Comparison of ENCODE assay signal across 16 mouse cellular contexts in the genomic region with DNA sequence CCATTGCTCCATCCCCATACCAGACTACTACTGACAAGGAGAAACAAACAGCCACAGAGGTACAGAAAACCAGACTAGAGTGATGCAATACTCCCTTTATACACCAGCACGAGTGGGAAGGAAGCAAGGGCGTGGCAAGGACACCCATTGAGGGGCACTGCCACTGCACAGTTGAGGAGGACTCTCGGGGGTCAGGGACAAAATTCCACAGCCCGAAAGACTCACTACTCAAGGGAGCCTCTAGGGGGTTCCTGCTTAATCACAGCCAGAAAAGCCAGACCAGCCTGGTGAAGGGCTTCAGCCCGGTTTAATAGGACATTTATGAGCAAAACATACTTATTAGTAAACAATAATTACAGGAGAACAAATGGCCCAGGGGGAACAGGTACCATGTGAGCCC.
DNase-seq lines count a peak whose midpoint lies in the region; ATAC-seq and TF ChIP-seq lines count a peak whose summit lies in the region.
"Had no signal": no experiment of that assay in that cellular context is flagged by ENCODE, and none has a peak within 500 bp of the region (broad histone marks: within the 10 kb centered on the region; RNA-seq: fewer than 3 reads in every experiment).

No protein-coding gene starts in this region.

- H3K4me3 ChIP-seq in heart, adult 2 months = no peak overlapping the region
- H3K4me3 ChIP-seq in lung, postnatal 0 days (ENCODE audit: low read depth, low read length) = no peak overlapping the region
- no peak overlapping the region for H3K4me3 ChIP-seq in lung, adult 2 months (replicated peaks; ENCODE audit: extremely low read depth, low read depth, low read length)
- H3K4me3 ChIP-seq: embryonic facial prominence, embryonic 15.5 days; liver, embryonic 12.5 days; neural tube, embryonic 12.5 days had no signal

- WGBS in heart, adult 2 months = 35% methylated on average over 5 of the region's 5 CpGs
- 17% methylated on average over 5 of the region's 5 CpGs for WGBS in lung, postnatal 0 days
- WGBS in lung, adult 2 months = 33% methylated on average over 5 of the region's 5 CpGs

- peaks cover 1% of the 10 kb centered on the region for H3K4me1 ChIP-seq in heart, adult 2 months (ENCODE audit: control insufficient read depth, insufficient read depth, low read length)
- H3K4me1 ChIP-seq in lung, postnatal 0 days (ENCODE audit: insufficient read depth, low read depth, low read length) = peaks cover 4% of the 10 kb centered on the region; the same call in 1 of the 2 replicates
- peaks cover 5% of the 10 kb centered on the region; the same call in 1 of the 2 replicates for H3K4me1 ChIP-seq in lung, adult 2 months (ENCODE audit: control insufficient read depth, insufficient read depth, low read length)

- DNase-seq in heart, adult 2 months = no peak
- no peak for DNase-seq in heart, adult 8-10 months (ENCODE audit: low spot score)
- DNase-seq in lung, postnatal 0 days (ENCODE audit: low spot score) = peak; percentile 54
- no peak for DNase-seq in lung, adult 2 months
- peak; percentile 59 for DNase-seq in forelimb bud, embryonic 11.5 days (ENCODE audit: low read depth, low spot score)
- peak; percentile 53 for DNase-seq in retina, embryonic 14.5 days (ENCODE audit: low spot score)
- no peak for DNase-seq in MN1 (ENCODE audit: low spot score)
- no peak for DNase-seq in thymus, postnatal 0 days (ENCODE audit: low spot score)
- DNase-seq: cerebellum, adult 8-10 months; heart, adult 18-20 months; heart, postnatal 4 days; kidney, adult 2 months had no signal

- peak; percentile 24; the same call in 1 of the 2 replicates for TF ChIP-seq CTCF in heart, adult 2 months (IDR thresholded peaks at IDR 0.05)
- TF ChIP-seq CTCF in lung, postnatal 0 days (IDR thresholded peaks at IDR 0.05) = peak; percentile 49
- no peak for TF ChIP-seq CTCF in lung, adult 2 months (IDR thresholded peaks at IDR 0.05; ENCODE audit: insufficient read depth, low read length)

- ATAC-seq in lung, postnatal 0 days = 0 out of 2 replicates have a peak, but pooled peaks have one; percentile 3
- ATAC-seq: liver, embryonic 12.5 days had no signal

- no peaks in the 10 kb centered on the region for H3K27me3 ChIP-seq in heart, adult 2 months (ENCODE audit: control insufficient read depth, insufficient read depth, low read length)
- no peaks in the 10 kb centered on the region for H3K27me3 ChIP-seq in lung, postnatal 0 days (replicated peaks; ENCODE audit: insufficient read depth, low read length)
- H3K27me3 ChIP-seq: liver, embryonic 12.5 days; neural tube, embryonic 12.5 days had no signal

- no peak for TF ChIP-seq EP300 in heart, adult 2 months (IDR thresholded peaks at IDR 0.05; ENCODE audit: insufficient read depth, low read depth, low read length)
- no peak for TF ChIP-seq EP300 in lung, postnatal 0 days (IDR thresholded peaks at IDR 0.05)

- no peak for TF ChIP-seq POLR2A in heart, adult 2 months (IDR thresholded peaks at IDR 0.05; ENCODE audit: insufficient read depth, low read depth, low read length)
- no peak for TF ChIP-seq POLR2A in lung, adult 2 months (IDR thresholded peaks at IDR 0.05; ENCODE audit: borderline replicate concordance, extremely low read depth, low read depth, low read length)

- H3K27ac ChIP-seq in heart, adult 2 months = no peak overlapping the region
- no peak overlapping the region for H3K27ac ChIP-seq in lung, postnatal 0 days (ENCODE audit: low read length)
- H3K27ac ChIP-seq: liver, embryonic 12.5 days; neural tube, embryonic 12.5 days had no signal

- H3K36me3 ChIP-seq in heart, adult 2 months (ENCODE audit: control insufficient read depth, insufficient read depth, low read length) = no peaks in the 10 kb centered on the region
- no peaks in the 10 kb centered on the region for H3K36me3 ChIP-seq in lung, postnatal 0 days (ENCODE audit: insufficient read depth, low read length)
- H3K36me3 ChIP-seq: embryonic facial prominence, embryonic 15.5 days; liver, embryonic 12.5 days; neural tube, embryonic 12.5 days had no signal

- no peaks in the 10 kb centered on the region for H3K79me2 ChIP-seq in heart, adult 2 months (replicated peaks; ENCODE audit: control insufficient read depth, insufficient read depth, low read length)

- H3K4me2 ChIP-seq in lung, postnatal 0 days (replicated peaks; ENCODE audit: low read depth, low read length) = no peak overlapping the region
- H3K4me2 ChIP-seq: embryonic facial prominence, embryonic 15.5 days; liver, embryonic 12.5 days; midbrain, embryonic 11.5 days; neural tube, embryonic 12.5 days had no signal

- intact Hi-C loops in heart, adult 2 months (cut with DNase I) = no loop called here

- H3K9ac ChIP-seq in heart, adult 2 months (ENCODE audit: low read depth, low read length) = no peak overlapping the region
- no peak overlapping the region for H3K9ac ChIP-seq in lung, postnatal 0 days (replicated peaks; ENCODE audit: low read depth)
- H3K9ac ChIP-seq: embryonic facial prominence, embryonic 15.5 days; liver, embryonic 12.5 days; neural tube, embryonic 12.5 days had no signal

- H3K9me3 ChIP-seq in lung, postnatal 0 days (ENCODE audit: low read length) = no peaks in the 10 kb centered on the region
- H3K9me3 ChIP-seq: embryonic facial prominence, embryonic 15.5 days; liver, embryonic 12.5 days; neural tube, embryonic 12.5 days had no signal

Comparison
In these comparisons a context has a peak if more than half of its experiments do, and no peak if none do; other contexts are left out.
1. DNase-seq: peak in lung, postnatal 0 days (single experiment), forelimb bud, embryonic 11.5 days (single experiment) and retina, embryonic 14.5 days (single experiment); none in heart, adult 2 months (0 of 2), heart, adult 8-10 months (single experiment), lung, adult 2 months (single experiment), MN1 (single experiment) and thymus, postnatal 0 days (single experiment).